Mouse (Mus musculus) midbrain, embryonic 16.5 days (tissue): ENCODE measurements around the gene 1700021F07Rik. TPM values are rescaled to one million over a fixed set of nuclear protein-coding genes. Genes with fewer than 3 reads are reported as not detected.

ENCODE experiments used
- ATAC-seq: fragments of 200-750 bp; cut with Nextera tagmentation; 2 replicates; pipeline ENCODE4 v1.8.0; 2017; ENCODE audit warnings: moderate TSS enrichment
- H3K27ac ChIP-seq: fragments of 300-500 bp; sonication (generic); 2 replicates; pipeline ENCODE4 v1.5.1; 2014; ENCODE audit warnings: mild to moderate bottlenecking, low read length, mixed read lengths
- H3K27me3 ChIP-seq: fragments of 300-500 bp; sonication (generic); 2 replicates; pipeline ENCODE4 v1.6.1; 2014; ENCODE audit warnings: low read depth, low read length, mixed read lengths; ENCODE audit not compliant: control insufficient read depth, insufficient read depth
- H3K36me3 ChIP-seq: fragments of 300-500 bp; sonication (generic); 2 replicates; pipeline ENCODE4 v1.6.1; 2014; ENCODE audit warnings: mild to moderate bottlenecking, low read length, moderate library complexity, mixed read lengths; ENCODE audit not compliant: control insufficient read depth, insufficient read depth
- H3K4me1 ChIP-seq: fragments of 300-500 bp; sonication (generic); 2 replicates; pipeline ENCODE4 v1.6.1; 2014; ENCODE audit warnings: mild to moderate bottlenecking, low read length, mixed read lengths; ENCODE audit not compliant: control insufficient read depth, insufficient read depth
- H3K4me2 ChIP-seq: fragments of 300-500 bp; sonication (generic); 2 replicates; pipeline ENCODE4 v1.6.1; 2014; ENCODE audit warnings: mild to moderate bottlenecking, low read length, mixed read lengths
- H3K4me3 ChIP-seq: fragments of 300-500 bp; sonication (generic); 2 replicates; pipeline ENCODE4 v1.5.1; 2014; ENCODE audit warnings: low read depth, mild to moderate bottlenecking, low read length, moderate library complexity, mixed read lengths
- H3K9ac ChIP-seq: fragments of 300-500 bp; sonication (generic); 2 replicates; pipeline ENCODE4 v1.6.1; 2014; ENCODE audit warnings: low read depth, low read length, mixed read lengths
- H3K9me3 ChIP-seq: fragments of 300-500 bp; sonication (generic); replicated peaks from 2 replicates; pipeline ENCODE4 v1.6.1; 2014; ENCODE audit warnings: mild to moderate bottlenecking, low read length, mixed read lengths; ENCODE audit not compliant: control insufficient read depth, poor library complexity, severe bottlenecking
- WGBS: fragments of 180-500 bp; shearing (Covaris S2); extraction: QIAGEN DNeasy Blood & Tissue Kit; methylation state at CpG from one replicate; pipeline ENCODE4 v1.1.7; 2014; 5-methylcytosine and 5-hydroxymethylcytosine counted together
- polyA plus RNA-seq: library from polyadenylated mRNA; unstranded; fragments of >200 nt; fragmentation: Nextera tagmentation; extraction: Ambion mirVana; gene quantifications from 2 replicates; pipeline ENCODE4 v1.2.1, GENCODE M21; 2015

1700021F07Rik gene
- polyA plus RNA-seq = not detected in 2 replicates

GRCm38 (mm10) chr2:173522376-173522775 lies at the start of gene 1700021F07Rik:
Gene 1700021F07Rik, plus strand, starts transcription at chr2:173522586.
- Histone ChIP-seq H3K27ac (no peak within 1 kb of the TSS), H3K9me3 (no peaks in the 10 kb centered on the region), H3K27me3 (no peaks in the 10 kb centered on the region), H3K4me3 (no peak within 1 kb of the TSS), H3K4me1 (no peaks in the 10 kb centered on the region), H3K36me3 (no peaks in the 10 kb centered on the region), H3K4me2 (no peak within 1 kb of the TSS), H3K9ac (no peak within 1 kb of the TSS)
- no peak for ATAC-seq
- WGBS = 94% methylated on average over 18 of the region's 18 CpGs

DNA sequence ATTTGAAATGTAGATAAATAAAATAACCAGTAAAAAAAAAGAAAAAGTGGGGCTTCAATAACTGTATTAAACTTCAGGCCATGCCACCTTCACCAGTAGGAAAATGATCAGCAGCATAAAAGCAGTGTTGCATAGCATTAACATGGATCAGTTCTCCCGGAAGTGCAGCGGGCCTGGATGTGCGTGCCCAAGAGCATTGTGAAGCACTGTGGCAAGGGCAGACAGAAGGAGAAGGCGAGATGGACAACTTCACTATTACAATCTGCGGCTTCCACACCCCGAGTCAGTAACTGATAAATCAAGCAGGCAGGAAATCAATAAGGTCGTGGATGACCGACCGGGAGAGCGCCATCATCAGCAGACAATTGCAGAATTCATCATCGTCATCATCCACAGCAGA lies 49.2 kb upstream of the 1700021F07Rik start:
- no peaks in the 10 kb centered on the region for H3K9me3 ChIP-seq
- H3K27me3 ChIP-seq = no peaks in the 10 kb centered on the region
- H3K4me1 ChIP-seq = no peaks in the 10 kb centered on the region
- ATAC-seq = no peak
- no peaks in the 10 kb centered on the region for H3K36me3 ChIP-seq
- H3K4me2 ChIP-seq = no peak overlapping the region
- H3K27ac ChIP-seq = no peak overlapping the region
- H3K9ac ChIP-seq = no peak overlapping the region
- no peak overlapping the region for H3K4me3 ChIP-seq
- WGBS = 55% methylated on average over 11 of the region's 11 CpGs

- H3K4me2 ChIP-seq = no peak overlapping the region
- H3K4me1 ChIP-seq = no peaks in the 10 kb centered on the region
- WGBS = 93% methylated on average over 12 of the region's 12 CpGs
- H3K27me3 ChIP-seq = no peaks in the 10 kb centered on the region
- no peaks in the 10 kb centered on the region for H3K9me3 ChIP-seq
- H3K36me3 ChIP-seq = no peaks in the 10 kb centered on the region
- H3K4me3 ChIP-seq = no peak overlapping the region
- no peak overlapping the region for H3K9ac ChIP-seq
- ATAC-seq = no peak
- no peak overlapping the region for H3K27ac ChIP-seq
Observed at GRCm38 (mm10) chr2:173479050-173479449, 43.3 kb upstream of the 1700021F07Rik start.

GRCm38 (mm10) chr2:173484486-173484885 lies 37.9 kb upstream of the 1700021F07Rik start:
- no peak for ATAC-seq
- H3K27me3 ChIP-seq = no peaks in the 10 kb centered on the region
- H3K4me1 ChIP-seq = no peaks in the 10 kb centered on the region
- no peaks in the 10 kb centered on the region for H3K9me3 ChIP-seq
- 92% methylated on average over 4 of the region's 4 CpGs for WGBS
- no peak overlapping the region for H3K27ac ChIP-seq
- H3K36me3 ChIP-seq = no peaks in the 10 kb centered on the region
- no peak overlapping the region for H3K4me3 ChIP-seq
- H3K9ac ChIP-seq = no peak overlapping the region
- no peak overlapping the region for H3K4me2 ChIP-seq

DNA sequence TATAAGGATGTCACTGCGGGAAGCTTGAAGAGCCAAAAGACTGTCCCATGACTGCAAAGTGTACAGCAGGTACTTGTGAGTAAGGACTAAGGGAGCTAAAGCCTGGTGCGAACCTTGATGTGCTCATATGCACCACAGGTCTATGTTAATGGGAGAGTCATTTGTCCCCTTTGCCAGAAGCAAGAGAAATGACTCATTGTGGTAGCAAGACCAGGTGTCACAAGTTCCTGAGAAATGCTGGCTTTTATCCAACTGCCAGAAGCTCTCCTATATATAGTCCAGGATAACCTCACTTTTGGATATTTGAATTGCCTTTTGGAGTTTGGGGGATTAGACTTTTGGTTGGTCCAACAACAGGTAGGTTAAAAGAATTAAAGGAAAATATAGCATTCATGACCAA lies 22.8 kb upstream of the 1700021F07Rik start:
- H3K4me2 ChIP-seq = no peak overlapping the region
- H3K9me3 ChIP-seq = no peaks in the 10 kb centered on the region
- ATAC-seq = no peak
- H3K27ac ChIP-seq = no peak overlapping the region
- H3K9ac ChIP-seq = no peak overlapping the region
- no peaks in the 10 kb centered on the region for H3K4me1 ChIP-seq
- no peaks in the 10 kb centered on the region for H3K36me3 ChIP-seq
- WGBS = 93% methylated on average over 2 of the region's 2 CpGs
- no peak overlapping the region for H3K4me3 ChIP-seq
- no peaks in the 10 kb centered on the region for H3K27me3 ChIP-seq

- Histone ChIP-seq H3K4me1 (no peaks in the 10 kb centered on the region), H3K27ac (no peak overlapping the region), H3K36me3 (no peaks in the 10 kb centered on the region), H3K4me2 (no peak overlapping the region), H3K27me3 (no peaks in the 10 kb centered on the region), H3K9ac (no peak overlapping the region), H3K9me3 (no peaks in the 10 kb centered on the region), H3K4me3 (no peak overlapping the region)
- 92% methylated on average over 6 of the region's 6 CpGs for WGBS
- no peak for ATAC-seq
Observed at GRCm38 (mm10) chr2:173513977-173514376, 8.4 kb upstream of the 1700021F07Rik start.

GRCm38 (mm10) chr2:173515186-173515585 lies 7.2 kb upstream of the 1700021F07Rik start:
- no peaks in the 10 kb centered on the region for H3K9me3 ChIP-seq
- ATAC-seq = no peak
- no peak overlapping the region for H3K9ac ChIP-seq
- H3K4me3 ChIP-seq = no peak overlapping the region
- no peaks in the 10 kb centered on the region for H3K36me3 ChIP-seq
- H3K4me2 ChIP-seq = no peak overlapping the region
- no peaks in the 10 kb centered on the region for H3K27me3 ChIP-seq
- no peaks in the 10 kb centered on the region for H3K4me1 ChIP-seq
- no peak overlapping the region for H3K27ac ChIP-seq
- WGBS = 63% methylated on average over 6 of the region's 6 CpGs

DNA sequence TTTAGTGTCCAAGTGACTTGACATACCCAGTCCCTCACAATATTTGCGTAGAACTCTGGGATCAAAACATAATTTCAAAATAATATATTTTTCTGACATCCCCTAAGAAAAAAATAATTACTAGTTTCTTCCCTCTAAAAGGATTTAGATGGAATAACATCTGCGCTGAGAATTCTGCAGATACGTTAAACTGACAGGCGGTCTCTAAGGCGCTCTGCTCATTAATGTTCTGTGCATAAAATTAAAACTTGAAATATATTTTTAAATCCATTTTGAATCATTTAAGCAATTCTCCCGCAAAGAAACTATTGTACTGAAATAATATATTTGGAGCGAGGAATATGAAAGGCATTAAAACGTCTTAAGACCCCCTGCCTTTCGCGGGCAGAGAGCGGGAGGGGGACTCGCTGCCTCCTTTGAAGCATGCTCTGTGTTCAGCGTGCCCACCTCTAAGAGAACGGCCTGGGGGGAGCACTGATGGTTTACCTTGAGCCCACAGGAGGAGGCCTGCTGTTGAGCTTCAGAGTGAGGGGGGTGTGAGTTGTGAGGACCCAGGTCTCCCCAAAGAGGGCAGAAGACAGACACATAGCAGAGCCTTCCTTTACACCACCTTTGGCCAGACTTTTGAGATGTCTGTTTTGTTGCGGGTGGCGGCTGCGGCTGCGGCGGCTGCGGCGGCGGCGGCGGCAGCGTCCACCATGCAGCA lies 6.1 kb upstream of the 1700021F07Rik start:
- Histone ChIP-seq H3K4me3 (no peak overlapping the region), H3K9me3 (no peaks in the 10 kb centered on the region), H3K27me3 (no peaks in the 10 kb centered on the region), H3K4me2 (no peak overlapping the region), H3K27ac (no peak overlapping the region), H3K36me3 (no peaks in the 10 kb centered on the region), H3K4me1 (no peaks in the 10 kb centered on the region), H3K9ac (no peak overlapping the region)
- 67% methylated on average over 25 of the region's 25 CpGs for WGBS
- 0 out of 2 replicates have a peak, but pooled peaks have one; percentile 28 for ATAC-seq

- H3K27me3 ChIP-seq = no peaks in the 10 kb centered on the region
- no peak overlapping the region for H3K4me2 ChIP-seq
- WGBS = 87% methylated on average over 3 of the region's 3 CpGs
- no peaks in the 10 kb centered on the region for H3K9me3 ChIP-seq
- no peak overlapping the region for H3K9ac ChIP-seq
- no peaks in the 10 kb centered on the region for H3K36me3 ChIP-seq
- no peaks in the 10 kb centered on the region for H3K4me1 ChIP-seq
- H3K27ac ChIP-seq = no peak overlapping the region
- ATAC-seq = no peak
- H3K4me3 ChIP-seq = no peak overlapping the region
Observed at GRCm38 (mm10) chr2:173528493-173528892, 6.1 kb downstream of the 1700021F07Rik start.
